Mouse (Mus musculus): ENCODE results near the gene Ndufaf1.
"Not testable (repeated sequence)": the region's sequence is repeated elsewhere in the genome, so short reads cannot be mapped to it uniquely, and the experiment has no call there.

Gene Ndufaf1

GRCm38 (mm10) chr2:119641214-119641912 lies 21.3 kb downstream of the Ndufaf1 start:
- Histone ChIP-seq H3K36me3 (ENCODE audit: insufficient read depth, low read length) (peaks cover 94% of the 10 kb centered on the region), H3K4me3 (replicated peaks; ENCODE audit: low read length) (no peak overlapping the region), H3K27me3 (ENCODE audit: insufficient read depth, low read length) (no peaks in the 10 kb centered on the region), H3K4me1 (replicated peaks; ENCODE audit: low read depth, low read length) (0 out of 2 replicates have a peak, but pooled peaks cover 4% of the 10 kb centered on the region), H3K9me3 (ENCODE audit: low read length) (no peaks in the 10 kb centered on the region)
- no peak for TF ChIP-seq NANOG (IDR thresholded peaks at IDR 0.05; ENCODE audit: borderline replicate concordance, low read length)
- TF ChIP-seq CTCF (conservative IDR thresholded peaks at IDR 0.05; ENCODE audit: low read length) = no peak
- no peak for TF ChIP-seq POU5F1 (IDR thresholded peaks at IDR 0.05; ENCODE audit: borderline replicate concordance, low read length)

GRCm38 (mm10) chr2:119636781-119637180 lies 25.8 kb downstream of the Ndufaf1 start:
- Histone ChIP-seq H3K27me3 (ENCODE audit: insufficient read depth, low read length) (no peaks in the 10 kb centered on the region), H3K4me3 (replicated peaks; ENCODE audit: low read length) (no peak overlapping the region), H3K36me3 (ENCODE audit: insufficient read depth, low read length) (peaks cover 94% of the 10 kb centered on the region), H3K4me1 (replicated peaks; ENCODE audit: low read depth, low read length) (no peaks in the 10 kb centered on the region), H3K9me3 (ENCODE audit: low read length) (no peaks in the 10 kb centered on the region)
- no peak for TF ChIP-seq POU5F1 (IDR thresholded peaks at IDR 0.05; ENCODE audit: borderline replicate concordance, low read length)

- H3K36me3 ChIP-seq (ENCODE audit: insufficient read depth, low read length) = peaks cover 49% of the 10 kb centered on the region
- H3K9me3 ChIP-seq (ENCODE audit: low read length) = no peaks in the 10 kb centered on the region
- peaks cover 34% of the 10 kb centered on the region for H3K4me1 ChIP-seq (replicated peaks; ENCODE audit: low read depth, low read length)
- H3K4me3 ChIP-seq (replicated peaks; ENCODE audit: low read length) = no peak overlapping the region
- TF ChIP-seq CTCF (conservative IDR thresholded peaks at IDR 0.05; ENCODE audit: low read length) (no peak), NANOG (IDR thresholded peaks at IDR 0.05; ENCODE audit: borderline replicate concordance, low read length) (no peak), POU5F1 (IDR thresholded peaks at IDR 0.05; ENCODE audit: borderline replicate concordance, low read length) (no peak)
- no peaks in the 10 kb centered on the region for H3K27me3 ChIP-seq (ENCODE audit: insufficient read depth, low read length)
Measured at GRCm38 (mm10) chr2:119621302-119621701, 41.3 kb downstream of the Ndufaf1 start.

- H3K36me3 ChIP-seq (ENCODE audit: insufficient read depth, low read length) = peaks cover 38% of the 10 kb centered on the region
- H3K4me3 ChIP-seq (replicated peaks; ENCODE audit: low read length) = peak overlapping the region; percentile 97
- not testable (repeated sequence) for H3K27me3 ChIP-seq (ENCODE audit: insufficient read depth, low read length); H3K9me3 ChIP-seq (ENCODE audit: low read length)
- H3K4me1 ChIP-seq (replicated peaks; ENCODE audit: low read depth, low read length) = peaks cover 36% of the 10 kb centered on the region
Measured at GRCm38 (mm10) chr2:119619002-119619401, 43.6 kb downstream of the Ndufaf1 start.

- no peak for TF ChIP-seq POU5F1 (IDR thresholded peaks at IDR 0.05; ENCODE audit: borderline replicate concordance, low read length)
- Histone ChIP-seq H3K36me3 (ENCODE audit: insufficient read depth, low read length) (peaks cover 38% of the 10 kb centered on the region), H3K4me1 (replicated peaks; ENCODE audit: low read depth, low read length) (peaks cover 36% of the 10 kb centered on the region), H3K27me3 (ENCODE audit: insufficient read depth, low read length) (no peaks in the 10 kb centered on the region), H3K9me3 (ENCODE audit: low read length) (no peaks in the 10 kb centered on the region), H3K4me3 (replicated peaks; ENCODE audit: low read length) (peak within 1 kb of the TSS; percentile 97)
Measured at GRCm38 (mm10) chr2:119618199-119618982, 44.2 kb downstream of the Ndufaf1 start, which contains the start of the genes Nusap1 and Oip5. TSS of gene Nusap1 (plus strand) at chr2:119618298. TSS of gene Oip5 (minus strand) at chr2:119618469.

- H3K27me3 ChIP-seq (ENCODE audit: insufficient read depth, low read length) = no peaks in the 10 kb centered on the region
- H3K9me3 ChIP-seq (ENCODE audit: low read length) = no peaks in the 10 kb centered on the region
- TF ChIP-seq CTCF (conservative IDR thresholded peaks at IDR 0.05; ENCODE audit: low read length) (no peak), NANOG (IDR thresholded peaks at IDR 0.05; ENCODE audit: borderline replicate concordance, low read length) (no peak), POU5F1 (IDR thresholded peaks at IDR 0.05; ENCODE audit: borderline replicate concordance, low read length) (no peak)
- peak overlapping the region; percentile 97 for H3K4me3 ChIP-seq (replicated peaks; ENCODE audit: low read length)
- peaks cover 36% of the 10 kb centered on the region for H3K4me1 ChIP-seq (replicated peaks; ENCODE audit: low read depth, low read length)
- peaks cover 38% of the 10 kb centered on the region for H3K36me3 ChIP-seq (ENCODE audit: insufficient read depth, low read length)
Measured at GRCm38 (mm10) chr2:119617841-119618198, 44.8 kb downstream of the Ndufaf1 start.

- peaks cover 89% of the 10 kb centered on the region for H3K36me3 ChIP-seq (ENCODE audit: insufficient read depth, low read length)
- 0 out of 2 replicates have a peak, but pooled peaks cover 4% of the 10 kb centered on the region for H3K4me1 ChIP-seq (replicated peaks; ENCODE audit: low read depth, low read length)
- H3K9me3 ChIP-seq (ENCODE audit: low read length) = no peaks in the 10 kb centered on the region
- no peak overlapping the region for H3K4me3 ChIP-seq (replicated peaks; ENCODE audit: low read length)
- TF ChIP-seq CTCF (conservative IDR thresholded peaks at IDR 0.05; ENCODE audit: low read length) (no peak), POU5F1 (IDR thresholded peaks at IDR 0.05; ENCODE audit: borderline replicate concordance, low read length) (no peak), NANOG (IDR thresholded peaks at IDR 0.05; ENCODE audit: borderline replicate concordance, low read length) (no peak)
- no peaks in the 10 kb centered on the region for H3K27me3 ChIP-seq (ENCODE audit: insufficient read depth, low read length)
Measured at GRCm38 (mm10) chr2:119607023-119607422, 55.6 kb downstream of the Ndufaf1 start.
